Mouse (Mus musculus) thymus, postnatal 0 days (tissue): ENCODE measurements around the gene Ntn5. TPM values are rescaled to one million over a fixed set of nuclear protein-coding genes. Genes with fewer than 3 reads are reported as not detected.

ENCODE experiments used
- DNase-seq: peaks from one replicate; pipeline ENCODE4 v3.0.0-alpha.2; 2015; ENCODE audit warnings: low spot score
- polyA plus RNA-seq: library from polyadenylated mRNA; unstranded; fragments of >200 nt; fragmentation: Nextera tagmentation; extraction: Ambion mirVana; gene quantifications from 2 replicates; pipeline ENCODE4 v1.2.1, GENCODE M21; 2015

The Ntn5 gene
- polyA plus RNA-seq, 1 experiment from 2014 or later, result 0.73 TPM

- DNase-seq, result no peak
Observed at GRCm38 (mm10) chr7:45697894-45698293, 14.1 kb downstream of the Ntn5 start.

- DNase-seq, result no peak
Observed at GRCm38 (mm10) chr7:45699523-45700141, 15.8 kb downstream of the Ntn5 start, which contains the start of gene Car11. TSS of gene Car11 (plus strand) at chr7:45699843.

GRCm38 (mm10) chr7:45700301-45701015, 16.6 kb downstream of the Ntn5 start:
- DNase-seq, result peak; percentile 68

- DNase-seq, result no peak
Observed at GRCm38 (mm10) chr7:45701072-45701471, 17.2 kb downstream of the Ntn5 start.

GRCm38 (mm10) chr7:45701607-45702006, 17.8 kb downstream of the Ntn5 start:
- DNase-seq, result no peak

- DNase-seq, result no peak
Observed at GRCm38 (mm10) chr7:45702316-45702715, 18.5 kb downstream of the Ntn5 start.

- DNase-seq, result no peak
Observed at GRCm38 (mm10) chr7:45702809-45703520, 19.1 kb downstream of the Ntn5 start.

- DNase-seq, result no peak
Observed at GRCm38 (mm10) chr7:45703521-45704033, 19.8 kb downstream of the Ntn5 start.

GRCm38 (mm10) chr7:45704046-45704559, 20.3 kb downstream of the Ntn5 start:
- DNase-seq, result peak; percentile 68

GRCm38 (mm10) chr7:45704730-45705442, 21.1 kb downstream of the Ntn5 start, which contains the start of gene Dbp:
TSS of gene Dbp (plus strand) at chr7:45705088.
- peak; percentile 99 for DNase-seq

- DNase-seq, result peak; percentile 51
Observed at GRCm38 (mm10) chr7:45705443-45705864, 21.6 kb downstream of the Ntn5 start.

GRCm38 (mm10) chr7:45705873-45706281, 22.1 kb downstream of the Ntn5 start:
- peak; percentile 23 for DNase-seq

GRCm38 (mm10) chr7:45706721-45707241, 23.0 kb downstream of the Ntn5 start:
- peak; percentile 93 for DNase-seq

GRCm38 (mm10) chr7:45707375-45707967, 23.6 kb downstream of the Ntn5 start:
- DNase-seq, result peak; percentile 86

GRCm38 (mm10) chr7:45708221-45708761, 24.5 kb downstream of the Ntn5 start:
- DNase-seq, result no peak

- no peak for DNase-seq
Observed at GRCm38 (mm10) chr7:45709036-45709435, 25.2 kb downstream of the Ntn5 start.

GRCm38 (mm10) chr7:45709677-45710355, 26.0 kb downstream of the Ntn5 start:
- no peak for DNase-seq

- DNase-seq, result no peak
Observed at GRCm38 (mm10) chr7:45710477-45711191, 26.8 kb downstream of the Ntn5 start.
